Mouse (Mus musculus): ENCODE measurements around the gene Cela2a.
"Not testable (repeated sequence)": the region's sequence is repeated elsewhere in the genome, so short reads cannot be mapped to it uniquely, and the experiment has no call there.

The Cela2a gene

DNA sequence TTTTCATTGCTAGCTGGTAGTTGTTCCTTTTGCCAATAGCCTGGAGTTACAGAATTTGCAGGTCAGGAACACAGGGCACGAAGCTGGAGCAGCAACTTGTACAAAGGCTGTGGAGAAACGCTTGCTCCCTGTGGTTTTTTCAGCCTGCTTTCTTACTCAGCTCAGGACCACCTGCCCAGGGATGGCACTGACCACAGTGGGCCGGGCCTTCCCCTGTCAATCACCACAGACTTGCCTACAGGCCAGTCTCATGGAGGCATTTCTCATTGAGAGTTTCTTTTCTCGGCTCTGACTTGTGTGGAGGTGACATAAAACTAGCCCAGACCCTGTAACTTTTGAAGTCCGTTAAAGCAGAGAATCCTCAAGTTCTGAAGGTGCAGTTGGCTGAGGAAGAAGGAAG lies 28.4 kb downstream of the Cela2a start:
- DNase-seq = peak in 1 of 2 experiments; percentile 26

DNA sequence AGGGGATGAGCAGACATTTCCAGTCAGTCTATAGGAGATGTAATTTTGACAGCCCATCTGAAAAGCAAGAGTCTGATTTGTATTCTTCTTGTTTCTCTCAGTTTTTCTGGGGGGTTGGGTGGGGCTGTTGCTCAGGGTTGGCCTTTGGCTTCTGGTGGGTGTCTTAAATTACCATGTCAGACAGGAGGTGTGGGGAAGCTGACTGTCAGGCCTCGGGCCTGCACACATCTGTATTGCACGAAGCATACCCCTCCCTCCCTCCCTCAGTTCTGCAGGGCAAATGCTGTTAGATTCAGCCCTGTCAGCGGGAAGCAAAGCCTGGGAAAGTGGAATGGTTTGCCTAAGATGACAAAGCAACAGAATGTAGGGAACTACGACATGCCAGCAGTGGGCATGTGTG lies 29.0 kb downstream of the Cela2a start:
- DNase-seq = peak in 1 of 2 experiments; percentile 12

DNA sequence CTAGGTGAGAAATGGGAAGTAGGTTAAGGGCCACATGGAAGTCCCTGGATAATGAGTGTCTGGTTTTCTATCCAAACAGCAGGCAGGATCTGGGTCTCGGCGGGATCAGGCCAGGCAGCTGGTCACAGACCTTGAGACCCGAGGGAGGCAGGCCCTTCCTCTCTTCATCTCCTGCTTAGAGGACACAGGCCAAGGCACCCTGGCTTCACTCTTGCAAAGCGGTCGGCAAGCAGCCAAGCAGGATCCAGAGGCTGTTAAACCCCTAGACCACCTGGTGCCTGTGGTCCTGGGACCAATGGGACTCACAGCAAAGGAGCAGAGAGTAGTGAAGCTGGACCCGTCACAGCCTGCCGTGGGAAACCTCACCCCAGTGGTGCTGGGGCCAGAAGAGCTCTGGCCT lies 29.6 kb downstream of the Cela2a start:
- peak; percentile 24 to 62 for DNase-seq

DNA sequence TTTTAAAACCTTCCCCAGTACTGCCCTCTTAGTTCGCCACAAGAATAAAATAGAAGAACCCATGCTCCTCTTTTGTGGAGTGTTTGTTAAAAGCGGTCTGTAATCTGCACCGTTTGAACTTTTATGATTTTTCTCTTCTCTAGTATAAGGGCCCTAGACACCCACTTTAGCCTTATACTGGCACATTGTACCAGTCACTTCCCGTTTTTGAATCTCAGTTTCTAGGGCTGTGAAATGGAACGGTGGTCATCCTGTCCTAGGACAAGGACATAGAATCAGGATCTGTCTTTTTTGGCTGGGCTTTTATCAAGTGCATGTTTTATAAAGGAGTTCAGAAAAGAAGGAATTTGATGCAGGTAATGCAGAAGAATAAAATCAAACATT lies 31.8 kb downstream of the Cela2a start:
- DNase-seq = no peak

- peak; percentile 98 to 99 for DNase-seq
These were observed 32.4 kb downstream of the Cela2a start, which contains the start of gene Casp9 for GRCm38 (mm10) chr4:141793282-141794151. TSS of gene Casp9 (plus strand) at chr4:141793612.

DNA sequence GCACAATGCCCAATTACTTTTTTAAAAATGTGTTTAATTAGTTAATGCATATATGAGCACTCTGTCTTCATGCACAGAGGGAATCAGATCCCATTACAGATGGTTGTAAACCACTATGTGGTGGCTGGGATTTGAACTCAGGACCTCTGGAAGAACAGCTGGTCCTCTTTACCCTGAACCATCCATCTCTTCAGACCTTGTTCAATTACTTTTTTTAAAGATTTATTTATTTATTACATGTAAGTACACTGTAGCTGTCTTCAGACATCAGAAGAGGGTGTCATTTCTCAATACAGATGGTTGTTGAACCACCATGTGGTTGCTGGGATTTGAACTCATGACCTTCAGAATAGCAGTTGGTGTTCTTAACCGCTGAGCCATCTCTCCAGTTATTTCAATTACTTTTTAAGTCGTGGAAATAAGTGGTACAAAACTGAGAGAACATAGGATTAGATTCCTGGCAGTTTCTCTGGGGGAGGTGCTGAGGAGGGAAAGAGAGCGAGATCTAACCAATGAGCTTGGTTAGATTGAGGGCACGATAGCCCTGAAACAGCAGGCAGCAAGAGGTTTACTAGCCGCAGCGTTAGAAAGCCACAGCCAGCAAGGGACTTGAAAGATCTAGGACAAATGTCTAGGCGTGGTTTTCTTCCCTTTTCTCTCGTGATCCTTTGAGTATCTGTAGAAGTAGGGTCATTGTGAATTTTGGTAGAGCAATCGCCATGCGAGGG lies 33.2 kb downstream of the Cela2a start:
- no peak for DNase-seq

DNA sequence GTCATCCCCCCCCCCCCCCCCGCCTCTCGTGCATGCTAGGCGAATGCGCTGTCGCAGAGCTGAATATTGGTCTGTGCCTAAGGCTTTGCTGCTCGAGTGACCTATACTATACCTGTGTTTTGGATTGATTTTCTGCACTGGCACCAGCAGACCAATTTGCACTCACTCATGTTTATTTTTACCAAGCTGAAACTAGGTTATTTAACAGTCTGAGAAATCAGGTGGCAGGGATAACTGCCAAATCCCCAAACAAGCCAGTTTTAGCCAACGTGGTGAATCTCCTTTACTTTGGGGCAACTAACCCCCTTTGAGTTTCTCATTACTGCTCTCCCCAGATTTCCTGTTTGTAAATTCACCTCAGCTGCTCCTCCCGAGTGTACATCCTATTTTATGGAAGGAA lies 34.0 kb downstream of the Cela2a start:
- no peak for DNase-seq

GRCm38 (mm10) chr4:141791486-141791885 lies 34.5 kb downstream of the Cela2a start:
- DNase-seq = peak in 1 of 2 experiments; percentile 25

GRCm38 (mm10) chr4:141790524-141790990 lies 35.4 kb downstream of the Cela2a start, which contains the start of gene Dnajc16:
TSS of gene Dnajc16 (minus strand) at chr4:141790931.
- DNase-seq = peak; percentile 98 to 99

- no peak for DNase-seq
These were observed 36.3 kb downstream of the Cela2a start for GRCm38 (mm10) chr4:141789564-141790218.

DNA sequence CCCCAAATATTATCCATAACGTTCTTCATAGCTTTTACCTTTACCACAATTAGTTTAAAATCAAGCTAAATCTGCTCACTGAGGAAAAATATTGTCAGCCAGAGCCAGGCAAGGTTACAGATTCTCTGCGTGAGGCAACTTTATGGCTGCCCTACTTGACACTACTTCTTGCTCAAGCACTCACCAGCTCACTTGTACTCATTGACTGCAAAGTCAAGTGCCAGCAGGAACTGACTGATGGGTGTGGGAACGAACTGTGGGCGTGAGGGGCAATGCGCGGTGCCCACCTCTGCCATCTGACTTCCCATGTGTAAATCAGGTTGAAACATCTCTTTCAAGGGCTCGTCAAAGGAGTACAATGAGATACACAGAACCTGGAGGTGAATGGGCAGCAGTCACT lies 38.5 kb downstream of the Cela2a start:
- DNase-seq = peak in 1 of 2 experiments; percentile 38

- DNase-seq = peak; percentile 84 to 86
These were observed 38.9 kb downstream of the Cela2a start for GRCm38 (mm10) chr4:141787046-141787445.

GRCm38 (mm10) chr4:141786141-141786540 lies 39.8 kb downstream of the Cela2a start:
- peak in 1 of 2 experiments; percentile 37 for DNase-seq

DNA sequence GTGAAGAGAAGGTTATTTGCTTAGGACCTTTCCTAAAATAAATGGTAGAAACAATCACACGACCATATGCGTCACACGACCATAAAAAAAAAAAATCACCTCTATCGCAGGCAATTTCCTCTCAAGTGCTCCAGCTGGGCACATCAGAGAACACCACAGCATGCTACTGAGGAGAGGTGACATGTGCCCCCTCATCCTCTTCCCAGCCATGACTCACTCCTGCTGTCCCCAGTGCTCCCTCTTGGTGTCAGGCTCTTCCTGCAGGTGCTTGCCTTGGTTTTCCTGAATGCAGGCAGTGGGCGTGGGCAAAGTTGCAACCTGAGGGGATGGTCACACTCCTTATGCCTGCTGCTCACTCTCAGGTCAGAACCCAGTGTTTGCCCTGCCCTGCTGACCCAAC lies 41.1 kb downstream of the Cela2a start:
- DNase-seq = peak in 1 of 2 experiments; percentile 24

DNA sequence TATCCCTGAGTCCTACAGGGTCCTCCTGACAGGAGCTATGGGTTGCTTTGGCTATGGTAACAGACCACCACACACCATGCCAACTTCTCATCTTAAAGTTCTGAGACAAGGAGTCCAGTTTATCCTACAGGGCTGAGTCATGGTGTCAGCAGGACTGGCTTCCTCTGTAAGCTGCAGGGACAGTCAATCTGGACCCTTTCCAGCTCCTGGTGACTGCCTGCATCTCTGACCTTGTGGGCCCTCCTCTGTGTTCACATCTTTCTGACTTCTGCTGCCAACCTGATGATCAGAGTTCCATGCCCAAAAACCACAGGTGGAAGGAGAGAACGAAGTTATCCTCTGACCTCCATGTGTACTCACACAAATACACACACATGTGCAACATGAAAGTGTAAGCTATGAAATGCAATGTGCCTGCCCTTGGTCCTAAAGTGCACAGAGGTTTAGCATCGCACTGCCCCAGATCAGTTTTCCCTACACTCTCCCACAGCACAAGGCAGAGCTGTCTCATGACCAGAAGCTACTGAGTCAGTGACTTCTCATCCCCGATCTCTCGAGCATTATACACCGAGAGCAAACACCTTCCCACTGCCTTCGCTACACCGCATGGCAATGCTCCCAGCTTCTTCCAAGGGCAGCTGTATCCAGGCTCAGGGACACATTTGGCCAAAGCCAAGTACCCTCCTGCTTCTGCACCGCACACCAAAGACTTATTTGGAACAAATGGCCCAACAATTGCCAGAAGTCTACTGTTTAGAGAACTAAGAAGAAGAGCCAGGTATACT lies 44.6 kb downstream of the Cela2a start:
- peak in 1 of 2 experiments; percentile 28 for DNase-seq

DNA sequence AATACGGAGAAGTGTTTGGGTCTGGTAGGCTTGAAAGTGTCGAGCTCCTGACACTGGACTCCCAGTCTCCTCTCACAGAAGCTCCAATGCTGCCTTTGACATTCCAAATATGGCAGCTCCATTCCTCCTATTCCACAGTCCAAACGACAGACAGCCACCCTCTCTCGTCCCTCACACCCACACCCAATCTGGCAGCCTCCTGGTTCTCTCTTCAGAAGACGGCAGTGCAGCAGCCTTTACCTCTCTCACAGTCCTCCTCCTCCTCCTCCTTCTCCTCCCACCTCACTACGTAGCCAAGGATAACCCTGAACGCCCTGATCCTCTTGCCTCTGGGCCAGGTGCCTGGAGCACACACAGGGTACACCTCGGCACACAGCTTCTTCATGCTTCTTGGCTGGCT lies 46.1 kb downstream of the Cela2a start:
- DNase-seq = peak in 1 of 2 experiments; percentile 29

- DNase-seq = not testable (repeated sequence)
These were observed 52.9 kb downstream of the Cela2a start for GRCm38 (mm10) chr4:141773019-141773418.

GRCm38 (mm10) chr4:141771823-141772222 lies 54.1 kb downstream of the Cela2a start:
- no peak for DNase-seq

GRCm38 (mm10) chr4:141769501-141770160 lies 56.3 kb downstream of the Cela2a start:
- DNase-seq = no peak

- peak in 1 of 2 experiments; percentile 54 for DNase-seq
These were observed 58.5 kb downstream of the Cela2a start for GRCm38 (mm10) chr4:141767353-141768036.
